Comparison of ENCODE assay signal across 11 mouse cellular contexts in genomic region chr12:105955764-105956290, GRCm38 (mm10). TPM values are rescaled to one million over a fixed set of nuclear protein-coding genes. Genes with fewer than 3 reads are reported as not detected.
DNase-seq lines count a peak whose midpoint lies in the region; ATAC-seq lines count a peak whose summit lies in the region.
"Had no signal": no experiment of that assay in that cellular context is flagged by ENCODE, and none has a peak within 500 bp of the region (broad histone marks: within the 10 kb centered on the region; RNA-seq: fewer than 3 reads in every experiment).

No protein-coding gene starts in this region.

- H3K9me3 ChIP-seq in heart, embryonic 14.5 days (ENCODE audit: control insufficient read depth, low read length): no peaks in the 10 kb centered on the region
- H3K9me3 ChIP-seq in forebrain, embryonic 11.5 days (ENCODE audit: control insufficient read depth, low read length): no peaks in the 10 kb centered on the region
- no peaks in the 10 kb centered on the region for H3K9me3 ChIP-seq in midbrain, embryonic 10.5 days (replicated peaks)
- H3K9me3 ChIP-seq: limb, embryonic 12.5 days had no signal

- H3K27me3 ChIP-seq in heart, embryonic 14.5 days (ENCODE audit: control insufficient read depth, insufficient read depth, low read length): peaks cover 7% of the 10 kb centered on the region
- H3K27me3 ChIP-seq in forebrain, embryonic 11.5 days (ENCODE audit: control insufficient read depth, insufficient read depth, low read length): no peaks in the 10 kb centered on the region; the same call in 1 of the 2 replicates
- peaks cover 29% of the 10 kb centered on the region for H3K27me3 ChIP-seq in midbrain, embryonic 10.5 days (ENCODE audit: low read depth, poor library complexity, severe bottlenecking)

- H3K36me3 ChIP-seq in heart, embryonic 14.5 days (ENCODE audit: control insufficient read depth, insufficient read depth, low read length): no peaks in the 10 kb centered on the region
- no peaks in the 10 kb centered on the region for H3K36me3 ChIP-seq in forebrain, embryonic 11.5 days (ENCODE audit: control insufficient read depth, insufficient read depth, low read length)
- H3K36me3 ChIP-seq in midbrain, embryonic 10.5 days: no peaks in the 10 kb centered on the region
- H3K36me3 ChIP-seq: limb, embryonic 12.5 days had no signal

- ATAC-seq in heart, embryonic 14.5 days (ENCODE audit: insufficient number of reproducible peaks, insufficient read depth, low FRiP score, low read depth): peak; percentile 31; the same call in 1 of the 2 replicates
- ATAC-seq in forebrain, embryonic 11.5 days (replicated peaks; ENCODE audit: low FRiP score): peak; percentile 45
- no peak for ATAC-seq in megakaryocyte progenitor cell, adult 5-6 weeks (replicated peaks; ENCODE audit: poor library complexity)
- ATAC-seq: CD4-positive, CD25-positive, alpha-beta regulatory T cell, adult 4 months had no signal

- no peak overlapping the region for H3K4me3 ChIP-seq in heart, embryonic 14.5 days (ENCODE audit: control insufficient read depth in 1 of 2, insufficient read depth in 1 of 2, low read depth in 1 of 2, low read length in 2 of 2)
- H3K4me3 ChIP-seq in forebrain, embryonic 11.5 days (ENCODE audit: low read depth, low read length): no peak overlapping the region
- H3K4me3 ChIP-seq in midbrain, embryonic 10.5 days: no peak overlapping the region
- H3K4me3 ChIP-seq: limb, embryonic 12.5 days had no signal

- peaks cover 9 to 10% of the 10 kb centered on the region in 2 experiments for H3K4me1 ChIP-seq in heart, embryonic 14.5 days (ENCODE audit: control insufficient read depth in 2 of 2, insufficient read depth in 2 of 2, low read length in 2 of 2)
- peaks cover 16% of the 10 kb centered on the region for H3K4me1 ChIP-seq in forebrain, embryonic 11.5 days (replicated peaks; ENCODE audit: control insufficient read depth, insufficient read depth, low read length)
- peaks cover 32% of the 10 kb centered on the region for H3K4me1 ChIP-seq in midbrain, embryonic 10.5 days

- no peak overlapping the region for H3K27ac ChIP-seq in heart, embryonic 14.5 days (replicated peaks in 1 of 2; ENCODE audit: control insufficient read depth in 1 of 2, insufficient read depth in 1 of 2, low read depth in 2 of 2, low read length in 2 of 2)
- no peak overlapping the region for H3K27ac ChIP-seq in forebrain, embryonic 11.5 days (ENCODE audit: low read depth, low read length)
- peak overlapping the region; percentile 13; the same call in 1 of the 2 replicates for H3K27ac ChIP-seq in midbrain, embryonic 10.5 days (replicated peaks)
- H3K27ac ChIP-seq: limb, embryonic 12.5 days had no signal

- H3K9ac ChIP-seq in heart, embryonic 14.5 days (ENCODE audit: low read length): no peak overlapping the region
- no peak overlapping the region for H3K9ac ChIP-seq in forebrain, embryonic 11.5 days (ENCODE audit: low read length)
- H3K9ac ChIP-seq: limb, embryonic 12.5 days had no signal

- no peak overlapping the region for H3K4me2 ChIP-seq in heart, embryonic 14.5 days (ENCODE audit: low read length)
- no peak overlapping the region for H3K4me2 ChIP-seq in forebrain, embryonic 11.5 days (ENCODE audit: low read depth, low read length, severe bottlenecking)
- H3K4me2 ChIP-seq: limb, embryonic 12.5 days had no signal

- DNase-seq in heart, adult 9 months (ENCODE audit: low spot score in 2 of 2): no peak
- DNase-seq in lung, postnatal 10 days: peak; percentile 11
- no peak for DNase-seq in lung, postnatal 36 days
- no peak for DNase-seq in forebrain, embryonic 11.5 days (ENCODE audit: low spot score)
- DNase-seq in midbrain, embryonic 10.5 days (ENCODE audit: low spot score): no peak
- DNase-seq in spleen, postnatal 10 days (ENCODE audit: low spot score in 2 of 2): no peak
- DNase-seq: thymus, postnatal 36 days had no signal

- WGBS in heart, embryonic 14.5 days: 52% methylated on average over 1 of the region's 1 CpGs
- 71% methylated on average over 1 of the region's 1 CpGs for WGBS in forebrain, embryonic 11.5 days
- 68% methylated on average over 1 of the region's 1 CpGs for WGBS in midbrain, embryonic 10.5 days

RNA-seq across cellular contexts. Expression of gene Vrk1, which starts 54.2 kb away (rescaled TPM):
- 37.1 and 39.8 TPM in 2 replicates for polyA plus RNA-seq in heart, embryonic 14.5 days (2014; fragmentation: Nextera tagmentation; extraction: Ambion mirVana)
- 114 and 115 TPM in 2 replicates for polyA plus RNA-seq in forebrain, embryonic 11.5 days (2014; fragmentation: Nextera tagmentation; extraction: Ambion mirVana)
- polyA plus RNA-seq in midbrain, embryonic 10.5 days (2016; fragmentation: Nextera tagmentation; extraction: Ambion mirVana): 109 and 110 TPM in 2 replicates
- total RNA-seq in megakaryocyte progenitor cell, adult 5-6 weeks (2015): 128 and 137 TPM in 2 replicates
- 182 and 198 TPM in 2 replicates for total RNA-seq in megakaryocyte progenitor cell, adult 5-6 weeks (2017)
